Mouse (Mus musculus) heart, postnatal 0 days (tissue): Measurements from ENCODE around the gene Rasal2. TPM values are rescaled to one million over a fixed set of nuclear protein-coding genes. Genes with fewer than 3 reads are reported as not detected.

Source experiments
- ATAC-seq: fragments of 200-750 bp; cut with Nextera tagmentation; 2 replicates; pipeline ENCODE4 v1.8.0; 2017; ENCODE audit warnings: low read depth, moderate number of reproducible peaks, moderate library complexity; ENCODE audit not compliant: insufficient read depth
- DNase-seq: peaks from one replicate; pipeline ENCODE4 v3.0.0-alpha.2; 2016; ENCODE audit warnings: low spot score
- H3K27ac ChIP-seq: fragments of 300-500 bp; sonication (generic); 2 replicates; pipeline ENCODE4 v1.5.1; 2014; ENCODE audit warnings: low read depth, mild to moderate bottlenecking
- H3K27me3 ChIP-seq: fragments of 300-500 bp; sonication (generic); 2 replicates; pipeline ENCODE4 v1.6.1; 2014; ENCODE audit warnings: low read length, mixed read lengths; ENCODE audit not compliant: control insufficient read depth, insufficient read depth
- H3K36me3 ChIP-seq: fragments of 300-500 bp; sonication (generic); replicated peaks from 2 replicates; pipeline ENCODE4 v1.6.1; 2014; ENCODE audit warnings: low read length, mixed read lengths; ENCODE audit not compliant: control insufficient read depth, insufficient read depth
- H3K4me1 ChIP-seq: fragments of 300-500 bp; sonication (generic); 2 replicates; pipeline ENCODE4 v1.6.1; 2014; ENCODE audit warnings: antibody characterized with exemption; ENCODE audit not compliant: control insufficient read depth, insufficient read depth
- H3K4me2 ChIP-seq: fragments of 300-500 bp; sonication (generic); 2 replicates; pipeline ENCODE4 v1.6.1; 2014; ENCODE audit warnings: low read depth, mild to moderate bottlenecking, low read length, moderate library complexity
- H3K4me3 ChIP-seq: fragments of 300-500 bp; sonication (generic); 2 replicates; pipeline ENCODE4 v1.5.1; 2014; ENCODE audit warnings: low read depth, low read length
- H3K9ac ChIP-seq: fragments of 300-500 bp; sonication (generic); replicated peaks from 2 replicates; pipeline ENCODE4 v1.6.1; 2014; ENCODE audit warnings: low read depth, low read length, mixed read lengths
- H3K9me3 ChIP-seq: fragments of 300-500 bp; sonication (generic); replicated peaks from 2 replicates; pipeline ENCODE4 v1.6.1; 2016; ENCODE audit warnings: low read length; ENCODE audit not compliant: control insufficient read depth
- CTCF ChIP-seq: IDR thresholded peaks from 2 replicates; pipeline ENCODE4 v1.5.1; 2016; ENCODE audit warnings: antibody characterized with exemption, control low read depth, low read depth
- EP300 ChIP-seq: IDR thresholded peaks from 2 replicates; pipeline ENCODE4 v1.6.1; 2016; ENCODE audit warnings: antibody characterized with exemption, low read depth
- WGBS: fragments of 180-500 bp; shearing (Covaris S2); extraction: QIAGEN DNeasy Blood & Tissue Kit; methylation state at CpG from one replicate; pipeline ENCODE4 v1.1.7; 2014; 5-methylcytosine and 5-hydroxymethylcytosine counted together
- polyA plus RNA-seq: library from polyadenylated mRNA; unstranded; fragments of >200 nt; fragmentation: Nextera tagmentation; extraction: Ambion mirVana; gene quantifications from 2 replicates; pipeline ENCODE4 v1.2.1, GENCODE M21; 2015
- total RNA-seq: library from RNA; depleted of rRNA; stranded (reverse); fragments of >200 nt; gene quantifications from 2 replicates; pipeline ENCODE4 v1.2.3, GENCODE M21; 2014; ENCODE audit warnings: low replicate concordance; rRNA removed

The Rasal2 gene
- total and polyA plus RNA-seq, 2 experiments from 2014 or later: 18.5 to 35.9 TPM

- ATAC-seq (no peak), DNase-seq (peak; percentile 13)
- no peak overlapping the region for H3K9ac ChIP-seq
- H3K4me2 ChIP-seq: no peak overlapping the region
- H3K27me3 ChIP-seq: no peaks in the 10 kb centered on the region
- H3K36me3 ChIP-seq: no peaks in the 10 kb centered on the region
- TF ChIP-seq EP300 (no peak), CTCF (no peak)
- no peaks in the 10 kb centered on the region for H3K4me1 ChIP-seq
- H3K27ac ChIP-seq: no peak overlapping the region
- no peak overlapping the region for H3K4me3 ChIP-seq
- 86% methylated on average over 1 of the region's 1 CpGs for WGBS
- H3K9me3 ChIP-seq: no peaks in the 10 kb centered on the region
Measured at GRCm38 (mm10) chr1:157092622-157093021, 319.8 kb downstream of the Rasal2 start.

GRCm38 (mm10) chr1:157092140-157092539, 320.3 kb downstream of the Rasal2 start:
- no peaks in the 10 kb centered on the region for H3K36me3 ChIP-seq
- DNase-seq: no peak
- H3K27ac ChIP-seq: no peak overlapping the region
- H3K9me3 ChIP-seq: no peaks in the 10 kb centered on the region
- H3K4me3 ChIP-seq: no peak overlapping the region
- TF ChIP-seq EP300 (no peak), CTCF (peak; percentile 20; the same call in 1 of the 2 replicates)
- no peak for ATAC-seq
- no peak overlapping the region for H3K9ac ChIP-seq
- no peaks in the 10 kb centered on the region for H3K27me3 ChIP-seq
- H3K4me1 ChIP-seq: no peaks in the 10 kb centered on the region
- WGBS: 64% methylated on average over 4 of the region's 4 CpGs
- H3K4me2 ChIP-seq: no peak overlapping the region

GRCm38 (mm10) chr1:157090835-157091234, 321.6 kb downstream of the Rasal2 start:
- H3K4me1 ChIP-seq: no peaks in the 10 kb centered on the region
- TF ChIP-seq CTCF: no peak
- TF ChIP-seq EP300: no peak
- no peak overlapping the region for H3K27ac ChIP-seq
- no peaks in the 10 kb centered on the region for H3K36me3 ChIP-seq
- no peaks in the 10 kb centered on the region for H3K27me3 ChIP-seq
- H3K4me3 ChIP-seq: no peak overlapping the region
- H3K4me2 ChIP-seq: no peak overlapping the region
- H3K9me3 ChIP-seq: no peaks in the 10 kb centered on the region
- 63% methylated on average over 3 of the region's 3 CpGs for WGBS
- H3K9ac ChIP-seq: no peak overlapping the region
- DNase-seq (no peak), ATAC-seq (no peak)

- no peaks in the 10 kb centered on the region for H3K27me3 ChIP-seq
- TF ChIP-seq EP300: no peak
- TF ChIP-seq CTCF: peak; percentile 81
- H3K9me3 ChIP-seq: no peaks in the 10 kb centered on the region
- peak overlapping the region; percentile 51 for H3K9ac ChIP-seq
- H3K4me1 ChIP-seq: no peaks in the 10 kb centered on the region
- ATAC-seq (peak; percentile 65), DNase-seq (peak; percentile 73)
- no peak overlapping the region for H3K27ac ChIP-seq
- H3K4me2 ChIP-seq: peak overlapping the region; percentile 64
- no peaks in the 10 kb centered on the region for H3K36me3 ChIP-seq
- peak overlapping the region; percentile 53 for H3K4me3 ChIP-seq
- WGBS: 8% methylated on average over 25 of the region's 25 CpGs
Measured at GRCm38 (mm10) chr1:157086097-157086994, 326.0 kb downstream of the Rasal2 start.

Other genes with a start within 250 kb of the Rasal2 start
- 31.0 and 45.7 TPM in 2 replicates for gene Cryzl2, start 46.0 kb upstream of the Rasal2 start, total RNA-seq
- 38.1 and 38.5 TPM in 2 replicates for gene Cryzl2, start 46.0 kb upstream of the Rasal2 start, polyA plus RNA-seq
- 1.1 and 1.3 TPM in 2 replicates for gene Sec16b, start 94.1 kb upstream of the Rasal2 start, total RNA-seq
- 0.91 and 0.94 TPM in 2 replicates for gene Sec16b, start 94.1 kb upstream of the Rasal2 start, polyA plus RNA-seq